Mouse (Mus musculus) brain, embryonic 14.5 days (tissue): ENCODE data around the gene Tnpo2.

Source experiments
- CTCF ChIP-seq: fragments of 200-500 bp; IDR thresholded peaks from 2 replicates; pipeline ENCODE4 v1.5.1; 2012; ENCODE audit warnings: inconsistent platforms, mild to moderate bottlenecking, moderate library complexity, borderline replicate concordance; ENCODE audit not compliant: insufficient read depth, insufficient read length; ENCODE audit errors: extremely low read depth
- POLR2A ChIP-seq: fragments of 200-500 bp; IDR thresholded peaks from 2 replicates; pipeline ENCODE4 v1.6.1; 2012; ENCODE audit warnings: mild to moderate bottlenecking, inconsistent platforms, borderline replicate concordance; ENCODE audit not compliant: poor library complexity, insufficient read depth, insufficient read length, severe bottlenecking; ENCODE audit errors: extremely low read depth

DNA sequence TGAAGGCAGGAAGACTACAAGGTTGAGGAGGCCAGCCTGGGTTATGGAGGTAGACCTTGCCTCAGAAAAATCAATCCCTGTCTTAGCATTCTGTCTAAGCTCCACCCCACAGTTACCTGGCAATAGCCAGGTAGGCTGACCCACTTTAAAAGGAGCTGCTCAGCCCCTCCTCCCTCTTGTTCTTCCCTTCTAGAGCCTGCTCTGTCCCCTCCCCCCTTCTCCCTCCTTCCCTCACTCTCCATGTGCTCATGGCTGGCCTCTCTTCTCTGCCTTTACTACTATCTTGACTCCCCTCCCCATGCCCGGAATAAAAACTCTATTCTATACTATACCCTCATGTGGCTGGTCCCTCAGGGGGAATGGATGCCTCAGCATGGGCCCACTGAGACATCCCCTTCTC, 2.8 kb upstream of the Tnpo2 start:
- TF ChIP-seq POLR2A = no peak
- no peak for TF ChIP-seq CTCF
